Mouse (Mus musculus) lung, adult 2 months (tissue): Measurements from ENCODE around the gene Sart3.
"Not testable (repeated sequence)": the region's sequence is repeated elsewhere in the genome, so short reads cannot be mapped to it uniquely, and the experiment has no call there.

ENCODE experiments used
- CTCF ChIP-seq: fragments of 200-500 bp; IDR thresholded peaks from 2 replicates; pipeline ENCODE4 v1.5.1; 2011; ENCODE audit warnings: mild to moderate bottlenecking, low read length, control low read depth; ENCODE audit not compliant: insufficient read depth
- POLR2A ChIP-seq: fragments of 200-500 bp; IDR thresholded peaks from 2 replicates; pipeline ENCODE4 v1.6.1; 2011; ENCODE audit warnings: low read depth, mild to moderate bottlenecking, control low read depth, low read length, borderline replicate concordance; ENCODE audit errors: extremely low read depth

GRCm38 (mm10) chr5:113784104-113784503, 11.8 kb upstream of the Sart3 start:
- not testable (repeated sequence) for TF ChIP-seq CTCF, POLR2A
